Mouse (Mus musculus): ENCODE data around the gene Skor1.

The Skor1 gene

GRCm38 (mm10) chr9:63132673-63133601 is 15.8 kb downstream of the Skor1 start:
- DNase-seq, result peak; percentile 96

DNA sequence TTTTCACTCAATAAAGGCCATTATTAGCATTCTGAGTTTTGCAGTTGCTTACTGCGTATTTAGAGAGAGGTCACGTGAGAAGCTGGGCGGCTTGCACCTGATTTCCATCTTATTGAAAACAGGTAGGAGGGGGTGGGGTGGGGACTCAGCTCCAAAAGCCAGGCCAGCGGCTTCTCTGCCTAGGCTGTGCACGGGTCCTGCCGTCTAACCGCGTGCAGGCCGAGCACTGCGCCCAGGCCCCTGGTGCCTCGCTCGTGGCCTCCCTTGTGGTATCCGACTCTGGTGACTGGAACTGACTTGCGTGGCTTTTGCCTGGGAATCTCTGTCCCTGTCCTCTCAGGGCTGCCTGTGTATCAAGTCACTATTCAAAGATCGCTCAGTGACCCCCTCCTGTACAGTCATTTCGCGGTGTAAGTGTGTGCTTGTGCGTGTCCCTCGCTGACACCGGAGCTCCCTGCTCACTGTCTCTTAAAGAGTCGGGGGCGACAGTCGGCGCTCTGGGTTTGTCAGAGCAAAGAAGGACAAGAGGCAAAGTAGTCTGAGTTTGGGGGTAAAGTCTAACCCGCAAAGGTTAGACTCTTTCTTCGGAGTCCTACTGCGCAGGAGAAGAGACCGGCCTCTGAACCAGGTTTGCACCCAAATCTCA is 16.7 kb downstream of the Skor1 start:
- peak; percentile 39 for DNase-seq

GRCm38 (mm10) chr9:63129641-63130041 is 19.1 kb downstream of the Skor1 start:
- DNase-seq, result peak; percentile 82

- DNase-seq, result peak; percentile 9
Observed at GRCm38 (mm10) chr9:63124512-63124911, 24.2 kb downstream of the Skor1 start.

DNA sequence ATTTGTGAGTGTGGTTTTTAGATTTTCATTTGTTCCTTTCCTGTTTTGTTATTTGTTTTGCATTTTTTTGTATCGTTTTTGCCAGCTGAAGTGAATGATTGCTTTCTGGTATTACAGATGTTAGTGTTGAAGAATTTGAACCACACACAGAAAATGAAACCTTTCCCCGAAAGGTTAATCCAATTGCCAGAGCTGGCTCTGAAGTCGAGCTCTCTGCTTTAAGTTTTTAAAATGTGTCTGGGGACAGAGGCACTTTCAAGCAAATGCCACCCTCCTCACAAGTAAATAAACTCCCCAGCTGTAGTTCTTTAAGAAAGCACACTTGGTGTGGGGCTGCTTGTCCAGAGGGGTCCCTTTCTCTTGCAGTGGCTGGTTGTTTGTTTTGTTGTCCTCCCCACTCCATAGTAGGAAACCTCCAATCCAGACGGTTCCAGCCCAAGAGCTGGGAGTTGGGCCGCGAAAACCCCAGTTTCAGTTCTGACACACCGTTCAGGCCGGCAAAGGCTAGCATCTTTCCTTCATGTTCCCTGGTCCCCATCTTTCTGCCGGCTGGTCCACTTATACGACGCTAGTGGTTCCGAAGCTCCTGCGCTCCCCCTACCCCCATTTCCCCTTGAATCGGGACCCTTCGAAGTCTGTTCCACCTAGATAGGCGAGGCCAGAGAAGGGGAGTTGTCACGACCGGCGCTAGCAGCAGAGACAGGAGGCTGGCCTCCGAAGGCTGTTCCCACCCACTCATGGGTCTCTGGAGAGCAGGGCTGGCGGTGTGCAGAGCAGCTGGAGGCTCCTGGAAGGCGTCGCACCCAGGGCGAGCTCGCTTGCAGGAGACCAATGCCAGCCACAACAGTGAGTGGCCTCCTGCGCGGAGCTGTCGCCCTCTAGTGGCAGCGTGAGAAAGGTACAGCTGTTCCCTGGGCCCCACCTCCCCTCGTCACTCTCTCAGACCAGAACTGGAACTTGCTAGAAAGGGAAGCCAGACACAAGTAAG is 25.0 kb downstream of the Skor1 start:
- DNase-seq, result peak; percentile 92

GRCm38 (mm10) chr9:63122161-63122833 is 26.5 kb downstream of the Skor1 start:
- no peak for DNase-seq

GRCm38 (mm10) chr9:63118385-63118784 is 30.4 kb downstream of the Skor1 start:
- no peak for DNase-seq

DNA sequence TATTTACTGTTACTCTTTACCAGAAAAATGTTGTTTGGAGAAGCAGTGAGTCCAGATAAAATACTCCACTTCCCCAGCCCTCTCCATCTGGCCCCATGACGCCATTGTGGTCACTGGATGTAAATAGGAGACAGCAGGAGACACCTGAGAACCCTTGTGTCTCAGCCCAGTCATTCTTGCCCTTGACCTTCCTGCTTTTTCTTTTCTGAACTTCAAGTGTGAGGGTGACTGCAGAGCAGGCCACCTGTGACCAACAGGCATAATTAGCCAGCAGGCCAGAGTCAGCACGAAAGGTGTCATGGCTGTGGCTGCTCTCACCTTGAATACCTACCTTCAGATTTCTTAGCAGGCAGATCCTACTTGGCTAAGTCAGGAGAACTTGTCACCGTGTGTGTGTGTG is 36.2 kb downstream of the Skor1 start:
- DNase-seq, result no peak

GRCm38 (mm10) chr9:63109782-63110087 is 39.0 kb downstream of the Skor1 start:
- peak; percentile 87 for DNase-seq

DNA sequence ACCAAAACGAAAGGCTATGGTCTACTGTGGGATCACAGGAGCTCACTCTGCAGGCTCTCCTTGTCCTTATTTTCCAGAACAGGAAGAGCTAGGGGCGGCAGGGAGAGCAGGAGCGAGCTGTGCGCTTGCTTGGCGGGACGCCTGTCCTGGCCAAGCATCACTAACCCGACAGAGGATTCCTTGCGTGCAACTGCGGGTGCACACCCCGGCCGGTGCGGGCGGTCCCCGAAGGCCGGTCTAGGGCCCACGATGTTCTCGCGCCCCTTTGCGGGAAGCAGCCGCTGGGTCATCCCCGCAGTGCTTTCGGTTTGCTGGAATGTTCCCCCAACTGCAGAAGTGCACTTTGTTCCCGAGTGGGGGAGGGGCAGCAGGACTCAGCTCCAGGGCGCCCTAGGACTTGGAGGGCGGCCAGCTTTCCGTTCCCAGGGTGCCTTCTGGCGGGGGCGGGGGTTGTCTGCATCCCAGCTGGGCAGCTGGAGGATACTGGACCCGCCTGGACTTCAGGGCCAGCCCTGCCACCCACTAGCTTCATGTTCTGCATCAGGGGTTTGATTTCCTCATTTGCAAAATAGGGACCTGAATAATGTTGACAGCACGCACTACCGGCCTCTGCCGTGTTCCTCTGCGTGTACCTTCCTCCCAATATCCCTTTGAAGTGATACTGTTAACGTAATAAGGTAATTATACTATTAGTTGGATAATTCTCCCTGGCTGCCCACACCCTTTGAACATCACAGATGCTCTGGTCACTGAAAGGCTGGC is 39.6 kb downstream of the Skor1 start:
- DNase-seq, result peak; percentile 98

- DNase-seq, result peak; percentile 59
Observed at GRCm38 (mm10) chr9:63108580-63108979, 40.2 kb downstream of the Skor1 start.

DNA sequence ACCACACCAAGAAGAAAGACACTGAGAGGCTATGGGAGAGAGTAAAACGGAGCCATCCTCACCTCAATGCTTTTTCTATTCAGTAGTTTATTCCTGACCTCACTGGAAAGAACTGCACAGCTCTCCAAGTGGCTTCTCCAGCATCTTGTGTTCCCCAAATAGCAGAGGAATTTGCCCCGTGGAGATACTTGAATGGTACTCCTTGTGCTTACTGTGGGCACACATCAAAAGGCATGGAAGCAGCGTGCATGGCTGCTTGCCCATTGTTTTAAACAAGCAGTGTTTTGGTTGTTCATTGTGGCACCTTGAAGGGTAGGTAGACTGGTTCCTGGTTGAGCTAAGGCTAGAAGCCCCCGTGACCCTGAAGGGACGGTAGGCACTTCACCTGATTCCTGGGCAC is 48.1 kb downstream of the Skor1 start:
- peak; percentile 82 for DNase-seq

DNA sequence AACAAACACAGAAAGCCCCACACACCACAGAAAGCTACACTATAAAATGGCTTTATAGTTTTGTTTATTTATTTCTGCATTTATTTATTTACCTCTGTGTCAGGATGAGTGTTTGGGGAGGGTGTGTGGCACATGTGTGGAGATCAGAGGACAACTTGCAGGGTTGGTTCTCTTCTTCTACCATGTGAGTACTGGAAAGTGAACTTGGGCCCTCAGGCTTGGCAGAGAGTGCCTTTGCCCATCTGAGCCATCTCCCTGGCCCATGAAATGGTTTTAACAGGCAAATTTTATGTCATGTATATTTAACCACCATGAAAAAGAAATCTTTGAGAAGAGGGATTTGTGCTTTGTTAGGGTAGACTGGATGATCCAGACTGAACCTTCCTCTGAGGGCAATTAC is 48.9 kb downstream of the Skor1 start:
- no peak for DNase-seq

- no peak for DNase-seq
Observed at GRCm38 (mm10) chr9:63099344-63099743, 49.4 kb downstream of the Skor1 start.

DNA sequence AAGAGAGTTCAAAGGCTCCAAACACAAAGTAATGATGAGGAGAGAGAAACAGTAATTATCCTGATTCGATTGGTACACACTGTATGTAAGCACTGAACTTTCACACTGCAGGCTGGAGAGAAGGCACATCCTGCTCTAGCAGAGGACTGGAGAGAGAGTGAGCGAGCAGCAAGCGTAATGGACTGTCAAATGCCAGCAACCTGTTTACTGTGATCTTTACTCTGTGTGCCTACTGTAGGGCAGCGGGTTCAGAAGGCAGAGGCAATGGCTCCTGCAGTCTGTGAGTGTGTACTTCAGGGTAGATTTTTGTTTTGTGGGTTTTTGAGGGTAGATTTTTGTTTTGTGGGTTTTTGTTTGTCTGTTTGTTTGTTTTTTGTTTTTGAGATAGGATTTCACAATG is 49.9 kb downstream of the Skor1 start:
- no peak for DNase-seq

DNA sequence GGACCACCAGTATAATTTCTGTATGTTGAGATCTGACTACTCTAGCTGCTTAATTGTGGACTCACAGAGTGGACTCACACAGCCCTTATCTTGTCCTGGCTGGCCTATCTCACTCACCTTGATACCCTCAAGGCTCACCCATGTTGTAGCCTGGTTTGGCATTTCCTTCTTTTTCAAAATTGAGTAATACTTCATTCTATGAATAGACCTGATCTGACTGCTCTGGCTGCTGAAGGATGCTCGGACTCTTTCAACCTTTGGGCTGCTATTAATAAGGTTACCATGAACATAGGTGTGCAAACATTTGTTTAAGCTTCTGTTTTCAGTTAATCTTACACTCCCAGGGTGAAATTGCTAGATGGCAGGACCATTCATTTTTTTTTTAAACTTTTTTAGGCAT is 51.6 kb downstream of the Skor1 start:
- DNase-seq, result no peak

DNA sequence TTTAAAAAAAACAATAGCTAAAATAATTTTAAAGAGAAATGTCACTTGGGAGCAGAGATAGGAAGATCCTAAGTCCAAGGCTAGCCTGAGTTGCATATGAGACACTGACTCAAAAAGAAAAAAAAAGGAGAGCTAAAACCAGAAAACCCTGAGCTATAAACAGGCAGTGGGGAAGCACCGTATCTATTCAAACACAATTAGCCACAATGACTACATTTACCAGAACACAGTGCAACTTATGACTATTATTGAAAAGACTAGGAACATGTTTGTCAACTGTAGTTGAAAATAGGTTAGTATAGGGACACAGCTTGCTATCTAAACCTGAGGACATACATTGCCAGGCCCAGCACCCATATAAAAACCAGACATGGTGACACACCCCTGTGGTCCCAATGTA is 54.7 kb downstream of the Skor1 start:
- DNase-seq, result no peak

DNA sequence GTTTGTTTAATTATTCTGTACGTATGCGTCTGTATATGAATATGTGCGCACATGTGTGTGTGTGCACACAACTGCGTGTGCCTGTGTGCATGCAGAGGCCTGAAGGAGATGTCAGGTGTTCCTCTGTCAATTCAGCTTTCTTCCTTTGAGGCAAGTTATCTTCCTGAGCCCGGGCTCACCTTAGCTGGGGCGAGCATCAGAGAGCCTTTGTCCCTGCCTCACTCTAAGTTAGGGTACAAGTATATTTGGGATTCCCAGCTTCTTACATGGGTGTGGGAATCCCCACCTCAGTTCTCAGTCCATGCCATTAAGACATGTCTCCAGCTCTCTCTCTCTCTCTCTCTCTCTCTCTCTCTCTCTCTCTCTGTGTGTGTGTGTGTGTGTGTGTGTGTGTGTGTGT is 56.2 kb downstream of the Skor1 start:
- no peak for DNase-seq

- DNase-seq, result peak; percentile 80
Observed at GRCm38 (mm10) chr9:63091971-63092528, 56.7 kb downstream of the Skor1 start.

DNA sequence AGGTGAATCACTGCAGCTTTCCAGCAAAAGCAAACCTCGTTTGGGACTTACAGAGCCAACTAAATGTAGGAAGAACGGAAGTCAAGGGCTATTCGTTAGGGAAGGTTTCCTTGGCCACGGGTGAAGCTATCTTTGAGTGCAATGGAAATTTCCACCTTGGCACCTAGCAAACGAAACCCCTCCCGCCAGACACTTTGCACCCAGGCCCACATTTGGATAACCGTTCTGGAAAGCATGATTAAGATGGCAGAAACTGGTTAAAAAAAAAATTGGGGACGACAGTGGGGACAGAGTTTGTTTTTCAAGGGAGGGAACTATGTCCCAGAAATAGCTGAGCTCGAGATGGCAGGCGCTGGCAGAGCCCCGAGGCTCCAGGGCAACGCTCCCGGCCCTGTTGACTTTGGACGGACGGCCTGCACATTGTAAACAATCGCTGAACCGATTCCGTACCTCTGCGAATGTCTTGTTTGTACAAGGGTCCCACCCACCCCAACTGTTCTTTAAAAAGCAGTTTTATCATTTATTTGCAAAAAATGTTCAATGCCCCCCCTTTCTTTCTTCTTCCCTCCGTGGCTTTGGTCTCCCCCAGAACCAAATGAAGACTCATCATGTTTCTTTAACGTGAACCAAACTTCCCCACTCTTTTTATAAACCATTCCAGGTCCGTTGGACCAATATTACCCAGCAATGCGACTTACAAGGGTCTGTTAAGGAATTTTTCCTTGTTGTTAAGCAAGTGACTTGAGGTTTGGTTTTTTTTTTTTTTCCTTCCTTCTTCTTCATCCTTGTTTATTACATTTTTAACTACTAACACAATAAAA is 57.5 kb downstream of the Skor1 start:
- DNase-seq, result peak; percentile 75

DNA sequence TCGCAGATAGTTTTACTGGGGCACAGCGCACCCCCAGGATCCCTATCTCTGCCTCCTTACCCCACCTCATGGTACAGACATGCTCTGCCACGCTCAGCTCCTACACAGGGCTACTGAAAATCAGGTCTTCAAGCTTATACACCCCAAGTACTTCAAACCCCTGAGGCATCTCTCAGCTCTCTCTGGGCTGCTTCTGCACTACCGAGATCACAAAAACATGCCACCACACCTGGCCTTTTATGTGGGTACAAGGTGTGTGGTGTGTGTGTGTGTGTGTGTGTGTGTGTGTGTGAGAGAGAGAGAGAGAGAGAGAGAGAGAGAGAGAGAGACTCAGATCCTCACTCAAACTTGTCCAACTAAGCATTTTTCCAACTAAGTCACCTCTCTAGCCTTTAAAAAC is 59.6 kb downstream of the Skor1 start:
- DNase-seq, result no peak

All from lung, postnatal 36 days (tissue).